Mouse (Mus musculus) adipocyte (in vitro differentiated cells): ENCODE measurements around the gene Rbm19.
A peak's percentile ranks its signal among the peaks of the same experiment; 100 is the strongest.
"Not testable (repeated sequence)": the region's sequence is repeated elsewhere in the genome, so short reads cannot be mapped to it uniquely, and the experiment has no call there.

ENCODE experiments used
- DNase-seq: peaks from one replicate; pipeline ENCODE4 v3.0.0-alpha.2; 2016; ENCODE audit warnings: low spot score

The Rbm19 gene

GRCm38 (mm10) chr5:120116261-120117050 is at the start of gene Rbm19:
Rbm19 (plus strand) TSS chr5:120116465.
- DNase-seq, result peak; percentile 96

GRCm38 (mm10) chr5:120067266-120067665 is 49.0 kb upstream of the Rbm19 start:
- no peak for DNase-seq

GRCm38 (mm10) chr5:120074101-120074500 is 42.2 kb upstream of the Rbm19 start:
- no peak for DNase-seq

GRCm38 (mm10) chr5:120080027-120080426 is 36.2 kb upstream of the Rbm19 start:
- no peak for DNase-seq

- DNase-seq, result no peak
Observed at GRCm38 (mm10) chr5:120080468-120080867, 35.8 kb upstream of the Rbm19 start.

- DNase-seq, result peak; percentile 90
Observed at GRCm38 (mm10) chr5:120088561-120088960, 27.7 kb upstream of the Rbm19 start.

- peak; percentile 74 for DNase-seq
Observed at GRCm38 (mm10) chr5:120094602-120095001, 21.7 kb upstream of the Rbm19 start.

- no peak for DNase-seq
Observed at GRCm38 (mm10) chr5:120097042-120097441, 19.2 kb upstream of the Rbm19 start.

GRCm38 (mm10) chr5:120100814-120101213 is 15.5 kb upstream of the Rbm19 start:
- DNase-seq, result no peak

- no peak for DNase-seq
Observed at GRCm38 (mm10) chr5:120102097-120102496, 14.2 kb upstream of the Rbm19 start.

GRCm38 (mm10) chr5:120102732-120103131 is 13.5 kb upstream of the Rbm19 start:
- peak; percentile 60 for DNase-seq

- DNase-seq, result no peak
Observed at GRCm38 (mm10) chr5:120103458-120103857, 12.8 kb upstream of the Rbm19 start.

- peak; percentile 24 for DNase-seq
Observed at GRCm38 (mm10) chr5:120106424-120107073, 9.7 kb upstream of the Rbm19 start.

- DNase-seq, result no peak
Observed at GRCm38 (mm10) chr5:120114361-120114760, 1.9 kb upstream of the Rbm19 start.

GRCm38 (mm10) chr5:120117161-120117560 is 896 bp downstream of the Rbm19 start:
- not testable (repeated sequence) for DNase-seq

GRCm38 (mm10) chr5:120124881-120125690 is 8.8 kb downstream of the Rbm19 start:
- no peak for DNase-seq

- DNase-seq, result no peak
Observed at GRCm38 (mm10) chr5:120127641-120128040, 11.4 kb downstream of the Rbm19 start.

GRCm38 (mm10) chr5:120128511-120128910 is 12.2 kb downstream of the Rbm19 start:
- no peak for DNase-seq

GRCm38 (mm10) chr5:120129070-120129469 is 12.8 kb downstream of the Rbm19 start:
- DNase-seq, result no peak

- DNase-seq, result no peak
Observed at GRCm38 (mm10) chr5:120129761-120130160, 13.5 kb downstream of the Rbm19 start.

GRCm38 (mm10) chr5:120130163-120130562 is 13.9 kb downstream of the Rbm19 start:
- peak; percentile 46 for DNase-seq

- peak; percentile 51 for DNase-seq
Observed at GRCm38 (mm10) chr5:120131600-120131999, 15.3 kb downstream of the Rbm19 start.

GRCm38 (mm10) chr5:120134000-120134399 is 17.7 kb downstream of the Rbm19 start:
- DNase-seq, result peak; percentile 61
